Mouse (Mus musculus): Measurements from ENCODE around the gene Zc2hc1b. TPM values are rescaled to one million over a fixed set of nuclear protein-coding genes. Genes with fewer than 3 reads are reported as not detected.

Gene Zc2hc1b
- polyA plus RNA-seq (2015; fragmentation: Nextera tagmentation; extraction: Ambion mirVana) = not detected in 2 replicates

DNA sequence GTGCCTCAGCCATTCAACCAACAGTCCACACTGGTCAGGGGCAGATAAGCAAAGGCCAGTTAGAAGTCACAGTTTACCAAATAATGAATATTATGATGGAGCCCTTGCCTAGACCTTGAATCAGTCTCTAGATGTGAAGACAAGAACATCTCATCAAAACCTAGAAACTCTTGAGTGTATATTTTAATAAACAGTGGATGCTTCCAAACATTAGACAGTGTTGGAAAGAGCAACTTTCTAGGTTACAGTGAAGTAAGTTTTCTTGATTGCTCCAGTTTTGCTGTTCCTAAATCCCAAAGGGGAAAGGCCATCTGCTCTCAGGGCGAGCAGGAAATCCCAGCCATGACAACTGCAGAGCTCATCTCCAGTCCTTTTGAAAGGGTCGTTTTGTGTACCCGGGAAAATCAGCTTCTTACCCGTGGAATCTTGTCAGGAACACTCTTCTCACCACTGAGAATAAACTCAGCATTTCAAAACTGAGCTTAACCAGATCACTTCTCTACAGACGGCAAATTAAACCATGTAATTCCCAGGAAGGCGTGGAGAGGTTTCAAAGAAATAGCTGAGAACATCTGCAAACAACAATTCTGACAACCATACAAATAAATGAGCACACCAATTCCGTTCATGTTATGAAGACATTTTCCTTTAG lies at the start of gene Zc2hc1b:
Gene Zc2hc1b, minus strand, starts transcription at position 51 of the 652 bp plus-strand sequence.
- H3K36me3 ChIP-seq = peaks cover 58% of the 10 kb centered on the region
- no peak for ATAC-seq (ENCODE audit: low FRiP score, low read depth)
- H3K4me2 ChIP-seq = no peak within 1 kb of the TSS
- H3K4me3 ChIP-seq = no peak within 1 kb of the TSS
- no peaks in the 10 kb centered on the region for H3K4me1 ChIP-seq (replicated peaks)
- H3K9ac ChIP-seq = no peak within 1 kb of the TSS
- WGBS = 57% methylated on average over 7 of the region's 7 CpGs
- H3K27ac ChIP-seq (replicated peaks) = no peak within 1 kb of the TSS
- H3K9me3 ChIP-seq = no peaks in the 10 kb centered on the region
- H3K27me3 ChIP-seq = no peaks in the 10 kb centered on the region

DNA sequence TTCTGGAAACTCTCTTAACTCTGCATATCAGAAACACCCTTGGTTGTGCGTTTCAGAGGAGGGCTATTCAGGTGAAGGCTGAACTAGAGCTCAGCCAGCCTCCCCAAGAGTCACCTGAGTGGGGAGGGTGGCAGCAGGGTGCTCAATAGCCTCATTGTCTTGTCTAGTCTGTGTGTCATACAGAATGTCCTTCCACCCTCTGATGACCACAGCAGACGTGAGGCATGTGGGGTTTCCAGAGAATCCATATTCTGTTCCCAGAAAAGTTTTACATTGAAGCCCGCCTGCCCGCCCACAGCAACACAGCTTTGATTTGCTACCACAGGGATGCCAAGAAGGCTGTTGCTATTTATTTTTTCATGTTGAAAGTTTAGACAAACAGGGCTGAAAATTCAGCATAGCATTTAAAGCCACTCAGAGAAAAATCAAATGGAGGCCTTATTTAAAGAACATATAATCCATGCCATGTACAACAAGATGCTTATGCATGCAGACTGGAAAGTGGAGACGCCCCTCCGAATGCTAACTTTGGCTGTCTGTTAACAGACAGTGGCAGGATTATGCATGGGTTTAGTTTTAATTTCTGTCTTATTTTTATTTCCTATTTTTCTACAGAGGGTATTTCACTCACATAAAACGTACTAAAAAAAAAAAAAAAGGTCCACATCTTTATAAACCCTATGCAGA lies 47.7 kb upstream of the Zc2hc1b start:
- no peaks in the 10 kb centered on the region for H3K36me3 ChIP-seq
- no peaks in the 10 kb centered on the region for H3K4me1 ChIP-seq (replicated peaks)
- no peak for ATAC-seq (ENCODE audit: low FRiP score, low read depth)
- no peak overlapping the region for H3K4me2 ChIP-seq
- H3K9ac ChIP-seq = no peak overlapping the region
- WGBS = 89% methylated on average over 7 of the region's 7 CpGs
- no peak overlapping the region for H3K27ac ChIP-seq (replicated peaks)
- H3K27me3 ChIP-seq = no peaks in the 10 kb centered on the region
- H3K9me3 ChIP-seq = no peaks in the 10 kb centered on the region
- H3K4me3 ChIP-seq = no peak overlapping the region

DNA sequence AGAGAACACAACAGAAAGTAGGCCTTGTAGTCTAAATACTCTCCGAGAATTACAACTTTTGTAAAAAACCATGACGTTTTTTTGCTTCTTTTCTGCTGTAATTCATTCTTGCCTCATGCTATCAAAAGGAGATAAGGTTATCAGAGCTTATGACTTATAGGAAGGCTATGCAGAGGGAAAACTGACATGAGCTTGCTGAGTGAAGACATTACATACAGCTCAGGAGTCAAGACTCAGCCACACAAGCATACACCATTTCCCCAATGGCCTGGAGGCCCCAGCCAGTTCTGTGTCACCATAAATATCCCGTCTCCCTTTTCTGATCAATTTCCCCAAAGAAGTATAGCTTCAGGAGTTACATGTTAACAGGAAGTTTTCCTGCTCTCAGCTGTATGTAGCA lies 44.3 kb upstream of the Zc2hc1b start:
- Histone ChIP-seq H3K4me2 (no peak overlapping the region), H3K9me3 (no peaks in the 10 kb centered on the region), H3K36me3 (no peaks in the 10 kb centered on the region), H3K4me3 (no peak overlapping the region), H3K27me3 (no peaks in the 10 kb centered on the region), H3K27ac (replicated peaks) (no peak overlapping the region), H3K9ac (no peak overlapping the region), H3K4me1 (replicated peaks) (no peaks in the 10 kb centered on the region)
- ATAC-seq (ENCODE audit: low FRiP score, low read depth) = no peak
- WGBS = 91% methylated on average over 3 of the region's 3 CpGs

DNA sequence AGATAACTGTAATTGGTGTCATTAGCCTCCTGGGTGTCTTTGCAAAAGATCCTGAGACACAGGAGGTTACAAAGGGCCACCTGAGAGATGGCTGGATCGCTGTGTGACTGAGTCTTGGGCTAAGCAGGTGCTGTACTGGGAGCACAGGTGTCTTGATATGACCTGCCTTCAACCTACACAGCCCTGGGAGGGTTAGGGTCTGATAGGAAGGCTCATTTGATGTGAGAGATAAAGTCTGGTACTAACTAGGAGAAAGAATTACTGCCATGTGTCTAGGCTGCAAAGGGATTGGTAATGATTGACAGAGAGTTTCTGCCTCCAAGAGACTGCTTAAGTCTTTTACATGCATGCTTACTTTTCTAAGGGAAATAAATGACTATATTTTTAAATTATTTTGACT lies 42.2 kb upstream of the Zc2hc1b start:
- H3K4me2 ChIP-seq = no peak overlapping the region
- H3K36me3 ChIP-seq = no peaks in the 10 kb centered on the region
- no peak overlapping the region for H3K27ac ChIP-seq (replicated peaks)
- H3K9ac ChIP-seq = no peak overlapping the region
- H3K27me3 ChIP-seq = no peaks in the 10 kb centered on the region
- WGBS = 62% methylated on average over 1 of the region's 1 CpGs
- H3K4me3 ChIP-seq = no peak overlapping the region
- H3K4me1 ChIP-seq (replicated peaks) = no peaks in the 10 kb centered on the region
- no peak for ATAC-seq (ENCODE audit: low FRiP score, low read depth)
- H3K9me3 ChIP-seq = no peaks in the 10 kb centered on the region

DNA sequence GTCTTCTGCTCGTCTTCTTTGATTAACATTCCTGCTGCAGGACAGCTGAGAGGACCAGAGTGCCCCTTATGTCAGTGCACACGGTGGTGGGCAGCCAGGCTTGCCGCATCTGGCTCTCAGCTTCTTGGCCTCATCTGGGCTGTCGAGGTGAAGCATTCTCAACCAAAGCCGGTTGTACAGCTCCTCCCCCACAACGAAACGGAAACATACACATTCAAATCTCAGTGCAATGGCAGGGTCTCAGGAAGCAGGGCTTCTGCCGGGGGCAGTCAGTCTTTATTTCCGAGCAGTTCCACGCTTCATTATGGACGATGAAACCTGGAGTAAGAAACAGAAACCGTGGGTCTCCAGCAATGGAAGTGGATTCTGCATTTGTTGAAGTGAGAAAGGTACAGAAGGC lies 36.1 kb upstream of the Zc2hc1b start:
- Histone ChIP-seq H3K9me3 (no peaks in the 10 kb centered on the region), H3K36me3 (no peaks in the 10 kb centered on the region), H3K4me2 (no peak overlapping the region), H3K27me3 (no peaks in the 10 kb centered on the region), H3K4me3 (no peak overlapping the region), H3K9ac (no peak overlapping the region), H3K27ac (replicated peaks) (no peak overlapping the region), H3K4me1 (replicated peaks) (no peaks in the 10 kb centered on the region)
- WGBS = 77% methylated on average over 12 of the region's 12 CpGs
- no peak for ATAC-seq (ENCODE audit: low FRiP score, low read depth)

DNA sequence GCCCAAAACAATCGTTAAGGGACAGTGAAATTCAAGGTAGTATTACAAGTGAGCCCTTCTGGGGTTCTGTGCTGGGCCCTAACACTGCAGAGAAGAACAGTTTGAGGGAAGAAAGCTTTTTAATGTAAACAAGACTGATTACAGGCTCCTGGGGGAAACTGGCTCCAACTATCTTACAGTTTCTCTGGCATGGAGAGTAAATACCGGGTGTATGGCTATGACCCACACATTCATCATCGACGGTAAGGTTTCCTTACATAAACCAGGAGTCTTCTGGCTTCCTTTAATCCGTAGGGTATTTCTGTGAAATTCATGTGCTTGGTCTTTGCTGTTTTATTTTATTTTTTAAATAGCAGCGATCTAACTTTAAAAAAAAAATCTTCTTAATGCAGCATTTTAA lies 35.0 kb upstream of the Zc2hc1b start:
- Histone ChIP-seq H3K36me3 (no peaks in the 10 kb centered on the region), H3K4me3 (no peak overlapping the region), H3K27ac (replicated peaks) (no peak overlapping the region), H3K4me2 (no peak overlapping the region), H3K4me1 (replicated peaks) (no peaks in the 10 kb centered on the region), H3K9me3 (no peaks in the 10 kb centered on the region), H3K27me3 (no peaks in the 10 kb centered on the region), H3K9ac (no peak overlapping the region)
- ATAC-seq (ENCODE audit: low FRiP score, low read depth) = no peak
- WGBS = 85% methylated on average over 6 of the region's 6 CpGs

DNA sequence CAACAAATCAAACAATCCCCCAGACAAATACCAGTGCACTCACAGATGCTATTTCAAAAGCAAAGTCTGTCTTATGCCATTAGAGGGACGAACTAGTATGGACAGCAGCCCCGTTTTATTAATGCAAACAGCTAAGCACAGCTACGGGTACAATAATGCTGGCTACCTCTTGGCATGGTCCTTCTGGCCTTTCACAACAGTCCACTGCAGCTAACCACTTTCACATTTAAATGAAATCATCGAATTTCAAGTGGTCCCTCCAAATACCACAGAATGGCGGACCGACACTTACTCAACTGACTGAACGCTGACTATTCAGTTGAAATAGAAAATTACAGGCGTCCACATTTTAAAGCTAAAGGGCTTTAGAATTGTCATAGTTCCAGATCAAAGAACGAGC lies 34.5 kb upstream of the Zc2hc1b start:
- Histone ChIP-seq H3K4me1 (replicated peaks) (no peaks in the 10 kb centered on the region), H3K27me3 (no peaks in the 10 kb centered on the region), H3K36me3 (no peaks in the 10 kb centered on the region), H3K4me2 (no peak overlapping the region), H3K9me3 (no peaks in the 10 kb centered on the region), H3K9ac (no peak overlapping the region), H3K27ac (replicated peaks) (no peak overlapping the region), H3K4me3 (no peak overlapping the region)
- WGBS = 76% methylated on average over 9 of the region's 9 CpGs
- ATAC-seq (ENCODE audit: low FRiP score, low read depth) = no peak

DNA sequence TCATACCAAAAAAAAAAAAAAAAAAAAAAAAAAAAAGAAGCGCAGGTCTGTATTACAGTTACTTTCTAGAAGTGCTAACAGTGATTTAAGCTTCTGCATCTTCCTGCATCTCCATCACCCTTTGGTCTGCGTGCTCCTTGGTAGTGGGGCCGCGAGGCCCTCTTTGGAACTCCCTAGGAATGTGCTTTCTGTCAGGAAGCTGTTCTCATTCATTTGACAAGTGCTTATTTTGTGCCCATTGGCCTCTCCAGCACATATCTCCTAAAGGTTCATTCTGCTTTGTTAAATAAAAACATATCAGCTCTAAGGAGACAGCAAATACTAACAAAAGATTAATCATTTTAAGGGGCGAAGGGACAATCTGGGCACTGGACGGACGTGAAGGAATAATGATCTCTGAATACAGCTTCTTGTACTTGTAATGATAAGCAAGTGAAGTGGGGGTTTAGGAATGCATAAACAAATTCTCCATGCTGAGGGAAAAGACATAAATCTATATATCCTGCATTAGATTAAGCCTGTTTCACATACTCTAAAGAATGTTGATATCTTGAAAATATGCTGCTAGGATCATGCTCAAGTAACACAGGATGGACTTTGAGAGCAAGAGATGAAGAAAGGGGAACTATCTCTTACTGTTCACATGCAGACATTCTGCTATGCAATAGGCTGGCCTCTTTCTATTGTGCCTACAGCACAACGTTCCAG lies 32.3 kb upstream of the Zc2hc1b start:
- Histone ChIP-seq H3K9ac (no peak overlapping the region), H3K27me3 (no peaks in the 10 kb centered on the region), H3K36me3 (no peaks in the 10 kb centered on the region), H3K4me3 (no peak overlapping the region), H3K27ac (replicated peaks) (no peak overlapping the region), H3K4me1 (replicated peaks) (no peaks in the 10 kb centered on the region), H3K4me2 (no peak overlapping the region), H3K9me3 (no peaks in the 10 kb centered on the region)
- ATAC-seq (ENCODE audit: low FRiP score, low read depth) = no peak
- WGBS = 71% methylated on average over 8 of the region's 8 CpGs

DNA sequence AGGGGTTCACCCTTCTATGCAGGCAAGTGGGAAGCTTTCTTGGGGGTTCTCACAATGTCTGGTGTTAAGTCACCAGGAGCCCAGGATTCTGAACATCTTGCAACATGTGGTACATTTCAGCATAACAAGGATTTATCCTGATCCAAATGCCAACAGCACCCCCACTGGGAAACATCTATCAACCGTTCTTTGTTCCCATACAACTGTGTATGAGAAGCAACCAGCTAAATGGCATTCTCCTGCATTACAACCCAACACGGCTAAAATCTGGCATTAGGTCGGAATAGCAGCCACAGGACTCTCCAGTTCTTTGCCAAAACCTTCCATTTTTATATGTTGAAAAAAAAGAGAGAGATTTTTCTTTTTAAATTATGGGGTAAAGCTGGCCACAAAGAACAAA lies 31.7 kb upstream of the Zc2hc1b start:
- H3K9me3 ChIP-seq = no peaks in the 10 kb centered on the region
- no peaks in the 10 kb centered on the region for H3K27me3 ChIP-seq
- no peak for ATAC-seq (ENCODE audit: low FRiP score, low read depth)
- H3K4me3 ChIP-seq = no peak overlapping the region
- no peaks in the 10 kb centered on the region for H3K4me1 ChIP-seq (replicated peaks)
- H3K4me2 ChIP-seq = no peak overlapping the region
- no peak overlapping the region for H3K9ac ChIP-seq
- no peak overlapping the region for H3K27ac ChIP-seq (replicated peaks)
- H3K36me3 ChIP-seq = no peaks in the 10 kb centered on the region
- 38% methylated on average over 3 of the region's 3 CpGs for WGBS

DNA sequence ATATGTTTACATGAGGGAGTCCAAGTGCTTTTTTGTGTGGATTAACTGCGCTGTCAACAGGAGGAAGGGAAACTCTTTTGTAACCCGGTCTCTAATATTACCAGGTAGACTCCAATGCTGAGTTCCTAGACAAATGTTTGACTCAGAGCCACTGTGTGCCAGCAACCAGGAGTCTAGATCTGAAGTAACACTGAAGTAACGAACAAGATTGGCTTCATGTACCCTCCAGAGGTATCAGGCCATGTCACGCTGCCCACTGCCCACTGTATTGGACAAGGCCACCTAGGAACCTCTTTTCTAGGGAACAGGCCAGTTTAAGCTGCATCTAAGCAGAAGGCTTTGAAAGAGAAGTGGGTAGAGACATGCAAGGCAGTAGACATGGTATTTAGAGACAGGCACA lies 31.2 kb upstream of the Zc2hc1b start:
- no peaks in the 10 kb centered on the region for H3K36me3 ChIP-seq
- ATAC-seq (ENCODE audit: low FRiP score, low read depth) = no peak
- H3K4me2 ChIP-seq = no peak overlapping the region
- no peak overlapping the region for H3K27ac ChIP-seq (replicated peaks)
- H3K27me3 ChIP-seq = no peaks in the 10 kb centered on the region
- H3K9me3 ChIP-seq = no peaks in the 10 kb centered on the region
- H3K4me3 ChIP-seq = no peak overlapping the region
- H3K4me1 ChIP-seq (replicated peaks) = no peaks in the 10 kb centered on the region
- WGBS = 94% methylated on average over 4 of the region's 4 CpGs
- H3K9ac ChIP-seq = no peak overlapping the region

DNA sequence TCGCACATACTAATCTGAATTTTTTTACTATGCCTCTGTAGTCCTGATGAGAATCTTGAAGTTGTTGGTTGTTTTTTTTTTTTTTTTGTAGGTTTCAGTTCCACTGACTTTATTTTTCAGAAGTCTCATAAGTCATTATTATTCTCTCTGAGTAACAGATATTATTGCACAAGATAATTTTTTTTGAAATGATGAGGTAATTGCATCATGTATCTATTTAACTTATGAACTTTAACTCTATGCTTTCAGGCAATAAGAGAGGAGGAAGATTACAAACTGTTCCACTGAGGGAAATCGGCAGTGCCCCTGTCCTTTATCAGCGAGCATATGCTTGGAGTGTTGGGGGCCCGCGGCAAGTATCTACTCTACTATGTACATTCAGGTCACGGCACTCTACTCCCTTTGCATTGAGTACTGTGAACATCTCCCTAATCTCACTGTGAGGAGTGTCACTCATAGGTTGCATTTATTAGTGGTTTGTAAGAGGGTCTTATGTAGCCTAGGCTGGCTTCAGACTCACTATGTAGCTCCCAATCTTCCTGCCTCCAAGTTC lies 24.0 kb upstream of the Zc2hc1b start:
- Histone ChIP-seq H3K4me2 (no peak overlapping the region), H3K27ac (replicated peaks) (no peak overlapping the region), H3K4me1 (replicated peaks) (no peaks in the 10 kb centered on the region), H3K9ac (no peak overlapping the region), H3K9me3 (no peaks in the 10 kb centered on the region), H3K27me3 (no peaks in the 10 kb centered on the region), H3K4me3 (no peak overlapping the region), H3K36me3 (no peaks in the 10 kb centered on the region)
- ATAC-seq (ENCODE audit: low FRiP score, low read depth) = no peak
- 94% methylated on average over 6 of the region's 6 CpGs for WGBS

DNA sequence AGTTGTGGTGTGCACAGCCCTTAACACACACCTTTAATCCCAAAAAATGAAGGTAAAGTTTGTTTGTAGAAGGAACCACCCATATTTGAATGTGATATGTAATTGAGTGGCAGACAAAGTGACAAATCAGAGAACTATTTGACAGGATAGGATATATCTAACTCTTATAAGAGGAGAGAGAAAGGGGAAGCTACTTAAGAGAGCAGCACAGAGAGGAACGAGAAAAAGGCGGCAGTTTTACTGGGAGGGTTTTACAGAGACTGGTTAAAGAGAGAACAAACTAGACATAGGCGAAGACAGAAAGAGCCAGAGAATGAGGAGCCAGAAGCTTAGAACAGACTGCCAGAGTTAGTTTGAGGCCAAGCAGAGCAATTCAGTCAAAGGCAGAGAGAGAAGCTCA lies 23.0 kb upstream of the Zc2hc1b start:
- no peak for ATAC-seq (ENCODE audit: low FRiP score, low read depth)
- H3K4me3 ChIP-seq = no peak overlapping the region
- no peak overlapping the region for H3K9ac ChIP-seq
- no peaks in the 10 kb centered on the region for H3K4me1 ChIP-seq (replicated peaks)
- no peak overlapping the region for H3K27ac ChIP-seq (replicated peaks)
- no peak overlapping the region for H3K4me2 ChIP-seq
- 93% methylated on average over 3 of the region's 3 CpGs for WGBS
- no peaks in the 10 kb centered on the region for H3K9me3 ChIP-seq
- no peaks in the 10 kb centered on the region for H3K36me3 ChIP-seq
- no peaks in the 10 kb centered on the region for H3K27me3 ChIP-seq
